Mouse (Mus musculus) thymus, postnatal 36 days (tissue): ENCODE results near the gene Med23.

ENCODE experiments used
- DNase-seq, 2 experiments: peaks; one replicate each; pipeline ENCODE4 v3.0.0; 2022; ENCODE audit warnings: mixed read lengths in 2 of 2

The Med23 gene

DNA sequence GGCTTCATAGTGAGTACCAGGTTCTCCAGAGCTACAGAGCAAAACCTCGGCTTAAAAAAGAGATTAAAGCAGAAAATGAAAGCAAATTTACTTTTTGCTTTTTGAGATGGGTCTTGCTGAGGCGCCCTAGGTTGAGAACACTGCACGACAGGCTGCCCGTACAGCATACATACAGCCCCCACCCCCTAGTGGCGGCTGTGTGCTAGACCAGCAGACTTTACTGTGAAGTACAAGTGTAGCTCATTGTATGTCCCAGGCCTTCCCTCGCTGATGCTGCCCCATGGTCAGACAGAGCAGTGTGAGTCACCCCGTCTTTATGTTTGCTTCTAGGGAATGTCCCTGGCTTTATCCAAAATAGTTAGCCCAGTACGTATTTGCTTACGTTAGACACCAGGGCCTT lies 16.2 kb downstream of the Med23 start:
- DNase-seq, result peak; percentile 9 to 17

DNA sequence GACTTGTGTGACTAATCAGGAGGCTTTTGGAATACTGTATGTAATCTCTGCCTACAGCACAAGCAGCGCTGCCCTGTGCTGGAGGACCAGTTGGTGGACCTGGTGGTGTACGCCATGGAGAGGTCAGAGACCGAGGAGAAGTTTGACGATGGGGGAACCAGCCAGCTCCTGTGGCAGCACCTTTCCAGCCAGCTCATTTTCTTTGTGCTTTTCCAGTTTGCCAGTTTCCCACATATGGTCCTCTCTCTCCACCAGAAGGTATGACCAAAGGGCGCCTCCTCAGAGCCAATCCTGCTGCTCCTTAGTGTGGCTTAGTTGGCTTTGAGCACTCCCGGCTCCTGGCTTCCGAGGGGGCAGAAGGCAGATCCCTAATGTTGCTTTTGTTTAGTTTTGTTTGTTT lies 18.6 kb downstream of the Med23 start:
- DNase-seq, result no peak

DNA sequence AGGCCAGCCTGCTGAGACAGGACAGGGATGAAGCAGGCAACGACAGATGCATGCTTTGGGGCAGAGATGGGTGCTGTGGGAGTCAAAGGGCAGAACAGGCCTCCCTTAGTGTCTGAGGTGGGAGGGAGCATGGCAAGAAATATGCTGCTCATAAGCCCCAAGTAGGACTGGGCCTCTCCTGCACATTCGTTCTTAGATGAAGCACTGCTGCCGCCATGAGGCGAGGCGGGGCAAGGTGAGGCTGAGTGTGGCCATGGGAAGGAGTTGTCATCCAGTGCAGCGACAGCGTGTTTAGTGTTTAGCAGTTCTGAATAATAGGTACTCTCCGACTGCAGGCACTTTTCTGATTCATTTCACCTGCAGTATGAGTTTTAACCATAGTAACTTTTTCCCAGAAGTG lies 26.1 kb downstream of the Med23 start:
- DNase-seq, result peak; percentile 36

- no peak for DNase-seq
Measured at GRCm38 (mm10) chr10:24905627-24906026, 35.8 kb downstream of the Med23 start.

- DNase-seq, result no peak
Measured at GRCm38 (mm10) chr10:24911199-24911598, 41.4 kb downstream of the Med23 start.

DNA sequence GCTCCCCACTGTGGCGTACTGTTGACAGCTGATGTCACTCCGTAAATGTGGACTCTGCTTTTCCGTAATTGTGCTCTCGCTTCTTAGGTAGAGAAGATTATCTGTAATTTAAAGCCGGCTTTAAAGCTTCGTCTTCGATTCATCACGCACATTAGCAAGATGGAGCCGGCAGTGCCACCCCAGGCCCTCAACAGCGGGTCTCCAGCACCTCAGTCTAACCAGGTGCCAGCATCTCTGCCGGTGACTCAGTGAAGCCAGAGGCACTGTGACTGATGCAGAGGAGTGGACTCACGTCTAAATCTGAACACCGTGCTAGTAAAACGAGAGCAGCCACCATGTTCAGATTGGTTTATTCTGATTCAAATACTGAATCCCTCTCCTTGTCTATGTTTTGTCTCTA lies 42.8 kb downstream of the Med23 start:
- DNase-seq, result no peak

GRCm38 (mm10) chr10:24915486-24915885 lies 45.7 kb downstream of the Med23 start:
- DNase-seq, result no peak

GRCm38 (mm10) chr10:24922977-24923376 lies 53.2 kb downstream of the Med23 start:
- no peak for DNase-seq

- DNase-seq, result no peak
Measured at GRCm38 (mm10) chr10:24924296-24924695, 54.5 kb downstream of the Med23 start.

DNA sequence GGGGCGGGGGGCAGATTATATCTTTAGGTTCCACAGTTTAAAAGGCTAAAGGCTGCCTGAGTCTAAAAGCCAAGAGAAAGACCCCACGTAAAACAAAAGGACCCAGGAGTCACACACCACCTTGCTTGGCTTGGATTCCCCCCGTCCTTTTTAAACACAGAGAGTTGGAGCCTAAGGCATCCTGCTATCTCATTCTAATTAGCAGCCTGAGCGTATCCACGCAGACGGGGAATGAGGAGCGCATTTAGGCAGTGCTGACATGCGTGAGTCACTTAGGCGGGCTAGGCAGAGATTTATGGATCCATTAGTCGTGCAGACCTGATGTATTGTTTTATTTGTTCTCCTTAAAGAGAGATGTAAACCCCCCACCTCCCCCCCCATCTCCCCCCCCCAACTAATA lies 56.6 kb downstream of the Med23 start:
- DNase-seq, result no peak

- DNase-seq, result no peak
Measured at GRCm38 (mm10) chr10:24926962-24927720, 57.4 kb downstream of the Med23 start, which contains the start of gene Arg1. Gene Arg1 (minus strand): TSS chr10:24927484.

GRCm38 (mm10) chr10:24928072-24928471 lies 58.3 kb downstream of the Med23 start:
- DNase-seq, result no peak

DNA sequence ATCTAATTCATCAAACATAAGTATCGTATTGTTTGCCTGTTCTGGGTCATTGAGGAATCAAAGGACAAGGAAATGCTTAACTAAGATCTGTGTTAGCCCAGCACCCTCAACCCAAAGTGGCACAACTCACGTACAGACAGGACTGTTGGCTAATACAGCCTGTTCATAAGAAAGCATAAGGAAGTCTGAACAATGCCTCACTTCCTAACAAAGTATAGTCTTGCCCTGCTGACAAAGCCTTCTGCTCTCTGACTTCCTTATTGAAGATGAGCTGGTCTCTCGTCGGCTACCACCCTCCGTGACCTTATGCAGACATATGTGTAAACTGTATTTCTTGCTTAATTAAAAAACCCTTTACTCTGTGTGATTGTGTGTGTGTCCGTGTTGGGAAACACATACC lies 60.4 kb downstream of the Med23 start:
- DNase-seq, result no peak

DNA sequence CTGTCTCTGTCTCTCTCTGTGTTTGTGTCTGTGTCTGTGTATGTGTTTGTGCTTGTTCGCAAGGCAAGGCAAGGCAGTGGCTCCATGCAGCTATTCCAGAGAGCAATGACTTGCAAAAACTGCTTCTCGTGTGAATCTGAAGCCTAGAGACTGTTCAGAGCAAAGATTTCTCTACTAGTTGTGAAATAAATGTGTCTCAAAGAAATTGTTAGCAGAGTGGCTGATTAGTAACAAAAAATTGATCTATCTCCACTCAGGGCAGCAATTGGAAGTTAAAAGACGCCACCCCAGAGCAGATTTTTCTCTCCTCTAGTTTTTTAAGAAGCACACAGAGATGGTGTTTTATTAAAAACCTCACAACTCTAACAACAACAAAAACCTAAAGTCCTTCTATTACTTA lies 78.1 kb downstream of the Med23 start:
- no peak for DNase-seq

DNA sequence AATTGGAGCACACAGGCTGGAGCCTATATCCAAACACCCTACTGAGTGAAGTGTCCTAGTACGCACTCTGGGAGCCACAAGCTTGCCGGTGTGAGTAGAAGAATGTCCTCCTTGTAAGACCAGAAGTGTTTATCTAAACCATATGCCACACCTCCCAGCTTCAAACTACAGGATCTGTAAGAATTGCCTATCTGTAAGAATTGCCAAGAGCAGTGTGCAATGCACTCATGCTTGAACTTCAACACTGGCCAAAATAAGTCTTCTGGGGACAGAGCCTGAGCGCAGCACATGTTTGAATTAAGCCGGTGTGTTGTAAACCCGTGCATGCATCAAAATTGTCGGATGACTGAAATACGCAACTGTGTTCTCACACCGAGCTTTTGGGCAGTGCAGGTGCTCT lies 78.5 kb downstream of the Med23 start:
- no peak for DNase-seq

- DNase-seq, result no peak
Measured at GRCm38 (mm10) chr10:24950223-24950622, 80.4 kb downstream of the Med23 start.

DNA sequence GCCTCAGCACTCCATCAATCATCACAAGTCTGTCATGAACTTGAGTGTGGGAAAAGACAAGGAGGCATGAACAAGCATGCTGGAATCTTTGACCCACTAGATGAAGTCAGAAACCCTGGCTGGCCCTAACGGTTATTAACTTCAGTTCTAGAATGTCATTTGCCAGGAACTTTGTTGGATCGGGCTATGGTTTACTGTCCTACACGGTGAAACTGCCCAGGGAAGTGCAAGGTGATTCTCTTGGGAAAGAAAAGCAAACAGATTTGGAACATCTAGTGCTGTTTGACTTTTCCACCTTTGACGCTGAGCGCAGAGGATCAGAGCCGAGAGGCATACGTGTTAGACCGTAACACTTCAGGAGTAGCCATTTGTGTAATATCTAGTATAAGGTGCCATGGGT lies 81.8 kb downstream of the Med23 start:
- DNase-seq, result no peak

- DNase-seq, result no peak
Measured at GRCm38 (mm10) chr10:24952549-24952948, 82.8 kb downstream of the Med23 start.

GRCm38 (mm10) chr10:24953876-24954275 lies 84.1 kb downstream of the Med23 start:
- DNase-seq, result no peak

GRCm38 (mm10) chr10:24958280-24959042 lies 88.7 kb downstream of the Med23 start:
- no peak for DNase-seq

DNA sequence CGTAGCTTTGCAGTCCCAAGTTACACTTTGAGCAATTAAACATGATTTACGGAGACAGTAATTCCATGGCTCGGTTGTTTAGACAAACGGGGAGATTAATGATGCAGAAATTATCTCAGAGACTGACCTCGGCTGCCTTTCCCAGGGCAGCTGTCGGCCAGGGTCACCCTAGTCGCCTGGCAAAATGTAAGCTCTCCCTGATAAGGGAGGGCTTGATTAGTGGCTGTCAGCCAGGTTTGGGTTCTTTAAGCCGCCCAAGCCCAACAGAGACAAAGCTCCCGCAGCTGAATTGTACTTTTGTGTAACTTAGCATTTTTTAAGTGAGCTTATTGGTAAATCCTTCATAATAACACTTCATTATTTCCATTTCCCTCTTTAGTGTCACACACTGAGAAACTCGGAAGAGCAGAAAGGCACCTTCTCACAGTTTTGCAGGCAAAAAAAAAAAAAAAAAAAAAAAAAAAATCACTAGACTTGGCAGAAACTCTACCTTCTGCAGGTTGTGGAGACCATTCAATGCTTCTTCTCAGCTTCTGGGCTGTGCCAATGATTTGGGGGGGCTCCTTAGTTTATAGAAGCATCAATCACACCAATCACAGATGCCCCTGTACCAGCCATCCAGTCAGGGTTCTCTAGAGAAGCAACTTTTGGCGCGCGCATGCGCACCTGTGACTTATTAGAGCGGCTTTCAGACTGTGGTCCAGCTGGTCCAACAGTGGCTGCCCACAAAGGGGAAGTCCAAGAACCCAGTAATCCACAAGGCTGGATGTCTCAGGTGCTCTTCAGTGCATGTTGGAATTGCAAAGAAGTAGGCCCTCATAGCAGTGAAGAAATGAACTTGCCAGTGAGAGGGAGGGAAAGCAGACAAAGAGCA lies 89.5 kb downstream of the Med23 start:
- no peak for DNase-seq

- no peak for DNase-seq
Measured at GRCm38 (mm10) chr10:24961112-24961511, 91.3 kb downstream of the Med23 start.

DNA sequence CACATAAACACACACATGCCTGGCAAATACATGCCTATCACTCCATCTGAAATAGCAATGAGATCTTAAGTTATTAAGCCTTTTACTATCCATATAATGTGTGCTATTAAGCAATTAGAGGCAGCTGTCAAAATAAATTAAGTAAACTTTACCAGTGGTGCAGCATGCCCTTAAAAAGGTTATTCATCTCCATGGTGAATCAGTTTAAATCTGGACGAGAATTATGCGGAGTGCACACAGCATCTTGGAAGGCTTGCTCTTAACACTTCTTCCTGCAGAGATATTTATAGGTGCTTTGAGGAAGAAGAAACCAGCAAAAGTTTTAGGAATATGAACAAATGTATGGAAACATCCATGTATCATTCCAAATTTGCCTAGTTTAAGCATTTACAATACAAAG lies 92.1 kb downstream of the Med23 start:
- no peak for DNase-seq
